Mouse (Mus musculus) left cerebral cortex, adult 8-10 months (tissue): Measurements from ENCODE around the gene Vmn2r87. TPM values are rescaled to one million over a fixed set of nuclear protein-coding genes. Genes with fewer than 3 reads are reported as not detected.
"Not testable (repeated sequence)": the region's sequence is repeated elsewhere in the genome, so short reads cannot be mapped to it uniquely, and the experiment has no call there.

Experiments used
- DNase-seq, 2 experiments: peaks; one replicate each; pipeline ENCODE4 v3.0.0; 2022; ENCODE audit warnings: low spot score in 2 of 2
- total RNA-seq, 4 experiments: library from RNA; stranded (reverse); gene quantifications; 2 replicates each; pipeline ENCODE4 v1.2.4; 2022

The Vmn2r87 gene
- 1 to 10 TPM in 1 of 4 experiments, under 1 TPM in 3; 0.78 to 1.1 (median 0.85) TPM for total RNA-seq

GRCm38 (mm10) chr10:130497296-130497695, at the start of gene Vmn2r87:
Gene Vmn2r87 (minus strand): TSS chr10:130497396.
- no peak for DNase-seq

- not testable (repeated sequence) for DNase-seq
These were observed 47.1 kb upstream of the Vmn2r87 start for GRCm38 (mm10) chr10:130544331-130544730.

- peak; percentile 70 to 85 for DNase-seq
These were observed 44.9 kb upstream of the Vmn2r87 start for GRCm38 (mm10) chr10:130541931-130542691.

- no peak for DNase-seq
These were observed 38.9 kb upstream of the Vmn2r87 start for GRCm38 (mm10) chr10:130536101-130536500.

- no peak for DNase-seq
These were observed 30.7 kb upstream of the Vmn2r87 start for GRCm38 (mm10) chr10:130527926-130528325.

- DNase-seq, result peak in 1 of 2 experiments; percentile 7
These were observed 26.9 kb downstream of the Vmn2r87 start for GRCm38 (mm10) chr10:130470311-130470760.

- not testable (repeated sequence) for DNase-seq
These were observed 41.2 kb downstream of the Vmn2r87 start, which contains the start of gene Vmn2r86 for GRCm38 (mm10) chr10:130455950-130456349. Gene Vmn2r86 (minus strand): TSS chr10:130456050.

- no peak for DNase-seq
These were observed 52.4 kb downstream of the Vmn2r87 start for GRCm38 (mm10) chr10:130444776-130445175.

- DNase-seq, result not testable (repeated sequence)
These were observed 62.9 kb downstream of the Vmn2r87 start for GRCm38 (mm10) chr10:130434185-130434898.

- DNase-seq, result not testable (repeated sequence)
These were observed 67.6 kb downstream of the Vmn2r87 start, which contains the start of gene Vmn2r85 for GRCm38 (mm10) chr10:130429603-130430002. Gene Vmn2r85 (minus strand): TSS chr10:130429703.

GRCm38 (mm10) chr10:130422368-130422767, 74.8 kb downstream of the Vmn2r87 start:
- not testable (repeated sequence) for DNase-seq

Other genes with a start within 250 kb of the Vmn2r87 start
- gene Neurod4, start 217.2 kb downstream of the Vmn2r87 start, total RNA-seq, result under 1 TPM in 3 of 4 experiments, not detected in 1; 0.22 to 0.61 (median 0.39) TPM
- gene Tespa1, start 174.5 kb downstream of the Vmn2r87 start, total RNA-seq, result 1 to 10 TPM; 1.8 to 2.4 (median 2.1) TPM
- under 1 TPM; 0.21 to 0.40 (median 0.27) TPM for gene Vmn2r84, start 103.1 kb downstream of the Vmn2r87 start, total RNA-seq
- under 1 TPM; 0.39 to 0.86 (median 0.79) TPM for gene Vmn2r85, start 67.7 kb downstream of the Vmn2r87 start, total RNA-seq
- under 1 TPM; 0.27 to 0.50 (median 0.33) TPM for gene Vmn2r86, start 41.3 kb downstream of the Vmn2r87 start, total RNA-seq